Mouse (Mus musculus) forebrain, embryonic 11.5 days (tissue): Measurements from ENCODE around the gene Itfg2. TPM values are rescaled to one million over a fixed set of nuclear protein-coding genes. Genes with fewer than 3 reads are reported as not detected.

ENCODE experiments used
- ATAC-seq: fragments of 200-750 bp; cut with Nextera tagmentation; replicated peaks from 2 replicates; pipeline ENCODE4 v1.8.0; 2017; ENCODE audit warnings: moderate TSS enrichment; ENCODE audit not compliant: low FRiP score
- DNase-seq: peaks from one replicate; pipeline ENCODE4 v3.0.0-alpha.2; 2017; ENCODE audit warnings: low spot score
- H3K27ac ChIP-seq: fragments of 300-500 bp; sonication (generic); 2 replicates; pipeline ENCODE4 v1.5.1; 2014; ENCODE audit warnings: low read depth, low read length
- H3K27me3 ChIP-seq: fragments of 300-500 bp; sonication (generic); 2 replicates; pipeline ENCODE4 v1.6.1; 2014; ENCODE audit warnings: mild to moderate bottlenecking, low read length, mixed read lengths; ENCODE audit not compliant: control insufficient read depth, insufficient read depth
- H3K36me3 ChIP-seq: fragments of 300-500 bp; sonication (generic); 2 replicates; pipeline ENCODE4 v1.6.1; 2014; ENCODE audit warnings: mild to moderate bottlenecking, low read length, moderate library complexity, mixed read lengths; ENCODE audit not compliant: control insufficient read depth, insufficient read depth
- H3K4me1 ChIP-seq: fragments of 300-500 bp; sonication (generic); replicated peaks from 2 replicates; pipeline ENCODE4 v1.6.1; 2014; ENCODE audit warnings: low read length, mixed read lengths; ENCODE audit not compliant: control insufficient read depth, insufficient read depth
- H3K4me2 ChIP-seq: fragments of 300-500 bp; sonication (generic); 2 replicates; pipeline ENCODE4 v1.6.1; 2014; ENCODE audit warnings: low read depth, mild to moderate bottlenecking, low read length, moderate library complexity, mixed read lengths; ENCODE audit not compliant: severe bottlenecking
- H3K4me3 ChIP-seq: fragments of 300-500 bp; sonication (generic); 2 replicates; pipeline ENCODE4 v1.5.1; 2014; ENCODE audit warnings: low read depth, low read length
- H3K9ac ChIP-seq: fragments of 300-500 bp; sonication (generic); 2 replicates; pipeline ENCODE4 v1.6.1; 2014; ENCODE audit warnings: low read length
- H3K9me3 ChIP-seq: fragments of 300-500 bp; sonication (generic); 2 replicates; pipeline ENCODE4 v1.6.1; 2016; ENCODE audit warnings: low read length, mixed read lengths; ENCODE audit not compliant: control insufficient read depth
- WGBS: fragments of 180-500 bp; shearing (Covaris S2); extraction: QIAGEN DNeasy Blood & Tissue Kit; methylation state at CpG from one replicate; pipeline ENCODE4 v1.1.7; 2014; 5-methylcytosine and 5-hydroxymethylcytosine counted together
- polyA plus RNA-seq: library from polyadenylated mRNA; unstranded; fragments of >200 nt; fragmentation: Nextera tagmentation; extraction: Ambion mirVana; gene quantifications from 2 replicates; pipeline ENCODE4 v1.2.1, GENCODE M21; 2014

Itfg2 gene
- polyA plus RNA-seq = 34.6 and 35.3 TPM in 2 replicates

- Histone ChIP-seq H3K27me3 (no peaks in the 10 kb centered on the region), H3K9me3 (no peaks in the 10 kb centered on the region), H3K4me2 (peak within 1 kb of the TSS; percentile 45), H3K36me3 (peaks cover 5% of the 10 kb centered on the region; the same call in 1 of the 2 replicates), H3K4me3 (peak within 1 kb of the TSS; percentile 51), H3K9ac (peak within 1 kb of the TSS; percentile 74), H3K27ac (peak within 1 kb of the TSS; percentile 89), H3K4me1 (no peaks in the 10 kb centered on the region; the same call in 1 of the 2 replicates)
- under 1% methylated on average over 42 of the region's 42 CpGs for WGBS
- DNase-seq (peak; percentile 96), ATAC-seq (peak; percentile 95)
Observed at GRCm38 (mm10) chr6:128424269-128425019, at the start of gene Itfg2. Gene Itfg2, minus strand, starts transcription at chr6:128424931.

GRCm38 (mm10) chr6:128474112-128474511 is 49.4 kb upstream of the Itfg2 start:
- Histone ChIP-seq H3K4me2 (no peak overlapping the region), H3K27me3 (no peaks in the 10 kb centered on the region), H3K36me3 (no peaks in the 10 kb centered on the region), H3K27ac (no peak overlapping the region), H3K9ac (no peak overlapping the region), H3K4me1 (no peaks in the 10 kb centered on the region), H3K4me3 (no peak overlapping the region), H3K9me3 (no peaks in the 10 kb centered on the region)
- ATAC-seq (no peak), DNase-seq (no peak)
- WGBS = 91% methylated on average over 6 of the region's 6 CpGs

- 9% methylated on average over 12 of the region's 12 CpGs for WGBS
- 0 out of 2 replicates have a peak, but pooled peaks have one; percentile 22 for ATAC-seq
- Histone ChIP-seq H3K9me3 (no peaks in the 10 kb centered on the region), H3K27ac (no peak overlapping the region), H3K4me3 (no peak overlapping the region), H3K4me1 (peaks cover 4% of the 10 kb centered on the region; the same call in 1 of the 2 replicates), H3K9ac (no peak overlapping the region), H3K27me3 (no peaks in the 10 kb centered on the region), H3K4me2 (no peak overlapping the region), H3K36me3 (no peaks in the 10 kb centered on the region)
- DNase-seq = peak; percentile 66
Observed at GRCm38 (mm10) chr6:128469451-128469850, 44.7 kb upstream of the Itfg2 start.

GRCm38 (mm10) chr6:128467298-128467697 is 42.6 kb upstream of the Itfg2 start:
- H3K4me2 ChIP-seq = no peak overlapping the region
- H3K4me1 ChIP-seq = peaks cover 4% of the 10 kb centered on the region; the same call in 1 of the 2 replicates
- H3K9me3 ChIP-seq = no peaks in the 10 kb centered on the region
- H3K9ac ChIP-seq = no peak overlapping the region
- 50% methylated on average over 2 of the region's 2 CpGs for WGBS
- no peaks in the 10 kb centered on the region for H3K36me3 ChIP-seq
- no peak overlapping the region for H3K4me3 ChIP-seq
- no peak overlapping the region for H3K27ac ChIP-seq
- H3K27me3 ChIP-seq = no peaks in the 10 kb centered on the region
- ATAC-seq = no peak
- DNase-seq = no peak

DNA sequence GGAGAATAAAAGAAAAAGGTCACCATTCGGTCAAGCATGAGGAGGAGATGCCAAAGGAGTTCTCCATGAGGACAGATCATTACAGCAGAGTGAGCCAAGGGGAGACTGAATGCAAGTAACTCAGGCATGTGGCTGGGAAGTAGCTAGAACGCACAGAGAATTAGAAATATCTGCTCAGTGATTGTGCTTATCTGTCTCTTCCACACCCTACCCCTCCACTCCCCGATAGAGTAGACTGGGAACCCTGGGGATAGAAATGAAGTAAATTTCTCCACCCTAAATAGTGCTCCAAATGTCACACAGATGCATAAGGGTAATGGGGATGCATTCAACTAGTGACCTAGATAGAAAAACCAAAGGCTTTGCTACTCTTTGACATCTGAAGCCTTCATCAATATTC is 41.8 kb upstream of the Itfg2 start:
- DNase-seq (no peak), ATAC-seq (no peak)
- Histone ChIP-seq H3K4me3 (no peak overlapping the region), H3K27ac (no peak overlapping the region), H3K4me2 (no peak overlapping the region), H3K27me3 (no peaks in the 10 kb centered on the region), H3K9me3 (no peaks in the 10 kb centered on the region), H3K4me1 (peaks cover 4% of the 10 kb centered on the region; the same call in 1 of the 2 replicates), H3K9ac (no peak overlapping the region), H3K36me3 (no peaks in the 10 kb centered on the region)
- 66% methylated on average over 3 of the region's 3 CpGs for WGBS

DNA sequence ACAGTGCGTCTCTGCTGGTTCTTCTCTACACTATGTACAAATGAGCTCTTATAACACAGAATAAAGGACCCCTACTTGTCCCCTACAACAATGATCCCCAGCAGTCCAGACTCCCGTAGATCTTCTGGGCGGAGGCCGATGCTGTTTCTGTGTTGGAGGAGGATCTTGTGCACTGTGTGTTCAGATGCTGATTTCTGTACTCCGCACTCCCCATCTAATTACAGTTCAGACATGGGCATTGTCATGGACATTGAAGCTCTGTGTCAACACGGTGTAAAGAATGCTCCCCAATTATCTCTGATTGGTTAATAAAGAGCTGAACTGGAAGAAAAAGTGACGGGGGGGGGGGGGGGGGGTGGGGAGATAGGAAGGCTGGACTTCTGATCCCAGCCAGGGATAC is 41.3 kb upstream of the Itfg2 start:
- Histone ChIP-seq H3K27ac (no peak overlapping the region), H3K9ac (no peak overlapping the region), H3K4me3 (no peak overlapping the region), H3K9me3 (no peaks in the 10 kb centered on the region), H3K4me2 (no peak overlapping the region), H3K36me3 (no peaks in the 10 kb centered on the region), H3K27me3 (no peaks in the 10 kb centered on the region), H3K4me1 (peaks cover 4% of the 10 kb centered on the region; the same call in 1 of the 2 replicates)
- ATAC-seq (peak; percentile 60), DNase-seq (no peak)
- 41% methylated on average over 6 of the region's 7 CpGs for WGBS

DNA sequence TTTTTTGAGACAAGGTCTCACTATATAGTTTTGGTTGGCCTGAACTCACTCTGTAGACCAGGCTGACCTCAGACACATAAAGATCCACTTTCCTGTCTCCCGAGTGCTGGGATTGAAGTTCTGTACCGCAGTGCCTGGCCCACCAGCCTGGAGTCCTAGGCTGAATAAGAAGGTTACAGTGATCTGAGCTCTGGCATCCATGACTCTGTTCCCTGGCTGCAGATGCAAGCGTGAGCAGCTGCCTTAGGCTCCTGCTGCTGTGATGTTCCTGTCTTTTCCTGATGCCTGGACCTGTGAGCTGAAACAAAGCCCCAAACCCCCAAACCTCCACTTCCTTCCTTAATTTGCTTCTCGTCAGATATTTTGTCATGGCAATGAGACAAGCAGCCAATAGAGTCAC is 40.3 kb upstream of the Itfg2 start:
- no peak for ATAC-seq
- Histone ChIP-seq H3K4me3 (no peak overlapping the region), H3K36me3 (no peaks in the 10 kb centered on the region), H3K4me2 (no peak overlapping the region), H3K9me3 (no peaks in the 10 kb centered on the region), H3K9ac (no peak overlapping the region), H3K27me3 (no peaks in the 10 kb centered on the region), H3K27ac (no peak overlapping the region), H3K4me1 (peaks cover 4% of the 10 kb centered on the region; the same call in 1 of the 2 replicates)
- no peak for DNase-seq
- 89% methylated on average over 4 of the region's 4 CpGs for WGBS

DNA sequence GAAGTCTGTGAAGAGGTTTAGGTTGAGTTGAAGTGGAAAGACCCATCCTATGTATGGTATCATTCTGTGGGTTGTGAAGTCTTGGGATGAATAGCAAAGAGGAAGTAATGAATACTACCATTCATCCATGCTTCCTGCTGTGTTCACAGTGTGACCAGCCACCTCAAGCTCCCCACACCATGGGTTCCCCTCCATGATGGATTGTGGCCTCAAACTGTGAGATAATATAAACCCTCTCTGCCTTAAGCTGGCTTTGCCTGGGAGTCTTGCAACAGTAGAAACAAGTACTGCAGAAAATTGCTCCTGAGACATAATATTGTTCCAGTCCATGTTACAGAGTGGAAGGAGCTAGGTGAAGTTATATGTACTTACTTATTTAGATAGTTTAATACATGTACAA is 36.9 kb upstream of the Itfg2 start:
- Histone ChIP-seq H3K9me3 (no peaks in the 10 kb centered on the region), H3K4me3 (no peak overlapping the region), H3K4me2 (no peak overlapping the region), H3K27me3 (no peaks in the 10 kb centered on the region), H3K27ac (no peak overlapping the region), H3K36me3 (no peaks in the 10 kb centered on the region), H3K9ac (no peak overlapping the region), H3K4me1 (peaks cover 4% of the 10 kb centered on the region; the same call in 1 of the 2 replicates)
- ATAC-seq = no peak
- no peak for DNase-seq
